Mouse (Mus musculus) embryonic facial prominence, embryonic 10.5 days (tissue): ENCODE results near the gene Lrrc74b. TPM values are rescaled to one million over a fixed set of nuclear protein-coding genes. Genes with fewer than 3 reads are reported as not detected.

Source experiments
- DNase-seq: peaks from one replicate; pipeline ENCODE4 v3.0.0-alpha.2; 2017; ENCODE audit warnings: low spot score
- H3K27ac ChIP-seq: fragments of 300-500 bp; sonication (generic); replicated peaks from 2 replicates; pipeline ENCODE4 v1.5.1; 2016; ENCODE audit warnings: mild to moderate bottlenecking
- H3K27me3 ChIP-seq: fragments of 300-500 bp; sonication (generic); replicated peaks from 2 replicates; pipeline ENCODE4 v1.6.1; 2016; ENCODE audit warnings: low read depth, mild to moderate bottlenecking; ENCODE audit not compliant: poor library complexity, severe bottlenecking
- H3K36me3 ChIP-seq: fragments of 300-500 bp; sonication (generic); replicated peaks from 2 replicates; pipeline ENCODE4 v1.6.1; 2016; ENCODE audit warnings: mild to moderate bottlenecking, moderate library complexity
- H3K4me1 ChIP-seq: fragments of 300-500 bp; sonication (generic); 2 replicates; pipeline ENCODE4 v1.6.1; 2016
- H3K4me3 ChIP-seq: fragments of 300-500 bp; sonication (generic); 2 replicates; pipeline ENCODE4 v1.5.1; 2016; ENCODE audit warnings: mild to moderate bottlenecking, moderate library complexity
- H3K9me3 ChIP-seq: fragments of 300-500 bp; sonication (generic); 2 replicates; pipeline ENCODE4 v1.6.1; 2016; ENCODE audit warnings: mild to moderate bottlenecking
- WGBS: fragments of 180-500 bp; shearing (Covaris S2); methylation state at CpG from one replicate; pipeline ENCODE4 v1.1.7; 2016; 5-methylcytosine and 5-hydroxymethylcytosine counted together
- polyA plus RNA-seq: library from polyadenylated mRNA; unstranded; fragments of >200 nt; fragmentation: Nextera tagmentation; extraction: Ambion mirVana; gene quantifications from 2 replicates; pipeline ENCODE4 v1.2.1, GENCODE M21; 2016

The Lrrc74b gene
- polyA plus RNA-seq: 0.10 TPM in 1 of 2 replicates, not detected in the other

GRCm38 (mm10) chr16:17561128-17561750 is at the start of gene Lrrc74b:
Lrrc74b (minus strand) TSS chr16:17561247.
- peaks cover 46% of the 10 kb centered on the region for H3K4me1 ChIP-seq
- WGBS: 1% methylated on average over 22 of the region's 22 CpGs
- peak within 1 kb of the TSS; percentile 48 for H3K27ac ChIP-seq
- peak within 1 kb of the TSS; percentile 48 for H3K4me3 ChIP-seq
- H3K36me3 ChIP-seq: no peaks in the 10 kb centered on the region
- DNase-seq: peak; percentile 87
- peaks cover 79% of the 10 kb centered on the region for H3K27me3 ChIP-seq
- H3K9me3 ChIP-seq: no peaks in the 10 kb centered on the region

GRCm38 (mm10) chr16:17605684-17606083 is 44.6 kb upstream of the Lrrc74b start:
- Histone ChIP-seq H3K9me3 (0 out of 2 replicates have a peak, but pooled peaks cover 2% of the 10 kb centered on the region), H3K27me3 (no peaks in the 10 kb centered on the region), H3K4me1 (no peaks in the 10 kb centered on the region), H3K27ac (no peak overlapping the region), H3K36me3 (no peaks in the 10 kb centered on the region), H3K4me3 (no peak overlapping the region)
- WGBS: 81% methylated on average over 5 of the region's 5 CpGs
- DNase-seq: no peak

- 0 out of 2 replicates have a peak, but pooled peaks cover 2% of the 10 kb centered on the region for H3K9me3 ChIP-seq
- H3K4me3 ChIP-seq: no peak overlapping the region
- H3K27ac ChIP-seq: no peak overlapping the region
- H3K36me3 ChIP-seq: no peaks in the 10 kb centered on the region
- 77% methylated on average over 4 of the region's 4 CpGs for WGBS
- H3K4me1 ChIP-seq: no peaks in the 10 kb centered on the region
- no peak for DNase-seq
- no peaks in the 10 kb centered on the region for H3K27me3 ChIP-seq
These were observed 43.9 kb upstream of the Lrrc74b start for GRCm38 (mm10) chr16:17604941-17605340.

- Histone ChIP-seq H3K4me3 (no peak overlapping the region), H3K9me3 (no peaks in the 10 kb centered on the region), H3K27me3 (no peaks in the 10 kb centered on the region), H3K36me3 (no peaks in the 10 kb centered on the region), H3K4me1 (no peaks in the 10 kb centered on the region), H3K27ac (no peak overlapping the region)
- no peak for DNase-seq
- 72% methylated on average over 3 of the region's 3 CpGs for WGBS
These were observed 40.0 kb upstream of the Lrrc74b start for GRCm38 (mm10) chr16:17600944-17601562.

GRCm38 (mm10) chr16:17590731-17591130 is 29.7 kb upstream of the Lrrc74b start:
- H3K36me3 ChIP-seq: no peaks in the 10 kb centered on the region
- H3K4me1 ChIP-seq: peaks cover 8% of the 10 kb centered on the region; the same call in 1 of the 2 replicates
- 0 out of 2 replicates have a peak, but pooled peaks cover 3% of the 10 kb centered on the region for H3K9me3 ChIP-seq
- WGBS: 15% methylated on average over 2 of the region's 2 CpGs
- H3K27me3 ChIP-seq: no peaks in the 10 kb centered on the region
- no peak overlapping the region for H3K4me3 ChIP-seq
- H3K27ac ChIP-seq: no peak overlapping the region
- DNase-seq: peak; percentile 27

- no peak for DNase-seq
- H3K9me3 ChIP-seq: 0 out of 2 replicates have a peak, but pooled peaks cover 3% of the 10 kb centered on the region
- WGBS: 89% methylated on average over 7 of the region's 7 CpGs
- no peaks in the 10 kb centered on the region for H3K27me3 ChIP-seq
- H3K36me3 ChIP-seq: no peaks in the 10 kb centered on the region
- no peaks in the 10 kb centered on the region for H3K4me1 ChIP-seq
- H3K27ac ChIP-seq: no peak overlapping the region
- no peak overlapping the region for H3K4me3 ChIP-seq
These were observed 23.5 kb upstream of the Lrrc74b start for GRCm38 (mm10) chr16:17584555-17584954.

GRCm38 (mm10) chr16:17583064-17583463 is 22.0 kb upstream of the Lrrc74b start, which contains the start of gene Slc7a4:
Slc7a4 (minus strand) TSS chr16:17583214.
- Histone ChIP-seq H3K4me3 (0 out of 2 replicates have a peak within 1 kb of the TSS, but pooled peaks have one; percentile 16), H3K27me3 (peaks cover 7% of the 10 kb centered on the region), H3K36me3 (no peaks in the 10 kb centered on the region), H3K9me3 (no peaks in the 10 kb centered on the region), H3K27ac (no peak within 1 kb of the TSS), H3K4me1 (no peaks in the 10 kb centered on the region)
- WGBS: 10% methylated on average over 8 of the region's 8 CpGs
- DNase-seq: peak; percentile 43

- Histone ChIP-seq H3K36me3 (no peaks in the 10 kb centered on the region), H3K4me3 (peak overlapping the region; percentile 57), H3K27ac (no peak overlapping the region), H3K9me3 (no peaks in the 10 kb centered on the region), H3K27me3 (peaks cover 69% of the 10 kb centered on the region), H3K4me1 (peaks cover 14% of the 10 kb centered on the region)
- no peak for DNase-seq
- 21% methylated on average over 8 of the region's 8 CpGs for WGBS
These were observed 15.8 kb upstream of the Lrrc74b start for GRCm38 (mm10) chr16:17576825-17577215.

- Histone ChIP-seq H3K36me3 (no peaks in the 10 kb centered on the region), H3K27ac (no peak overlapping the region), H3K9me3 (no peaks in the 10 kb centered on the region), H3K4me1 (peaks cover 14% of the 10 kb centered on the region), H3K27me3 (peaks cover 74% of the 10 kb centered on the region), H3K4me3 (peak overlapping the region; percentile 57)
- DNase-seq: peak; percentile 39
- 15% methylated on average over 45 of the region's 45 CpGs for WGBS
These were observed 15.1 kb upstream of the Lrrc74b start for GRCm38 (mm10) chr16:17575870-17576824.

GRCm38 (mm10) chr16:17566186-17566585 is 5.1 kb upstream of the Lrrc74b start:
- Histone ChIP-seq H3K36me3 (no peaks in the 10 kb centered on the region), H3K4me3 (no peak overlapping the region), H3K27me3 (peaks cover 64% of the 10 kb centered on the region), H3K9me3 (no peaks in the 10 kb centered on the region), H3K27ac (no peak overlapping the region), H3K4me1 (peaks cover 15% of the 10 kb centered on the region)
- WGBS: 26% methylated on average over 4 of the region's 4 CpGs
- no peak for DNase-seq

- no peaks in the 10 kb centered on the region for H3K36me3 ChIP-seq
- DNase-seq: no peak
- no peaks in the 10 kb centered on the region for H3K9me3 ChIP-seq
- no peak overlapping the region for H3K27ac ChIP-seq
- H3K4me1 ChIP-seq: peaks cover 27% of the 10 kb centered on the region
- WGBS: 71% methylated on average over 3 of the region's 3 CpGs
- H3K27me3 ChIP-seq: peaks cover 65% of the 10 kb centered on the region
- no peak overlapping the region for H3K4me3 ChIP-seq
These were observed 3.7 kb upstream of the Lrrc74b start for GRCm38 (mm10) chr16:17564771-17565170.

GRCm38 (mm10) chr16:17564221-17564620 is 3.2 kb upstream of the Lrrc74b start:
- no peak overlapping the region for H3K4me3 ChIP-seq
- H3K4me1 ChIP-seq: peaks cover 32% of the 10 kb centered on the region
- peaks cover 70% of the 10 kb centered on the region for H3K27me3 ChIP-seq
- no peak for DNase-seq
- no peaks in the 10 kb centered on the region for H3K9me3 ChIP-seq
- 82% methylated on average over 2 of the region's 2 CpGs for WGBS
- no peak overlapping the region for H3K27ac ChIP-seq
- H3K36me3 ChIP-seq: no peaks in the 10 kb centered on the region
